Mouse (Mus musculus) left cerebral cortex, adult 8-10 months (tissue): ENCODE measurements around the gene Dst. TPM values are rescaled to one million over a fixed set of nuclear protein-coding genes. Genes with fewer than 3 reads are reported as not detected.
"Not testable (repeated sequence)": the region's sequence is repeated elsewhere in the genome, so short reads cannot be mapped to it uniquely, and the experiment has no call there.

ENCODE experiments used
- DNase-seq, 2 experiments: peaks; one replicate each; pipeline ENCODE4 v3.0.0; 2022; ENCODE audit warnings: low spot score in 2 of 2
- total RNA-seq, 4 experiments: library from RNA; stranded (reverse); gene quantifications; 2 replicates each; pipeline ENCODE4 v1.2.4; 2022

Gene Dst
- total RNA-seq, 4 experiments from 2014 or later: 223 to 258 (median 235) TPM

DNA sequence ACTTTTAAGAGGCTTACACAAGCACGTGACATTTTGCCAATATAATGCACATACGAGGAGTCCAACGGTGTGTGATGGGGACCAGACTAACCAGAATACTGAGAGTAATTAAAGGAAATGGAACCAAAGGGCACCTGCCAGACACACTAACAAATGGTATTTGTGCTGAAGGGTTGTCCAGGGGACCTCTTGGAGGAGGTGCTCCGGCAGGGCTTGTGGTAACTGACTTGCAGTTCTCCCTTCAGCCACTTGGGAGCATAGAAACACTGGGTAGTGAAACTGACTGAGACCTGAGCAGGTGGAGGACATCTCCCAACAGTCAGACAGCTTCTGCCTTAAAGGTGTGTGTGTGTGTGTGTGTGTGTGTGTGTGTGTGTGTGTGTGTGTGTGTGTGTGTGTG, 153.1 kb downstream of the Dst start:
- DNase-seq: peak; percentile 36 to 54

DNA sequence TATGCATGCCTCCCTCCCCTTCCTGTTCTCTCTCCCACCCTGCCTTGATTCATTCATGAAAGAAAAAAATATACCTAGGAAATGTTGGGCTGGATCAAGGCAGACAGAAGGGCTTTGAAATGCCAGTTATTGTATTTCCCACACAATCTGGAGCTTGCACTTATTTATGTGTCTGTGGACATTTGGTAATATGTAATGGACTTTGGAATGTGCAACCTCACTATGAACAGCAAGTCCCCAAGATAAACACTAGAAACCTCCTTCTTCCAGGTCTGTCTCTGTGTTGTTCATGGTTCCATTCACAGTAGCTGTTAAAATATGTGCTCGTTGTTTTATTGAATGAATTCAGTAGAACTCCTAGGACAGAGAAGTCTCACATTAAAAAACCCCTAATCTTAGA, 153.8 kb downstream of the Dst start:
- no peak for DNase-seq

DNA sequence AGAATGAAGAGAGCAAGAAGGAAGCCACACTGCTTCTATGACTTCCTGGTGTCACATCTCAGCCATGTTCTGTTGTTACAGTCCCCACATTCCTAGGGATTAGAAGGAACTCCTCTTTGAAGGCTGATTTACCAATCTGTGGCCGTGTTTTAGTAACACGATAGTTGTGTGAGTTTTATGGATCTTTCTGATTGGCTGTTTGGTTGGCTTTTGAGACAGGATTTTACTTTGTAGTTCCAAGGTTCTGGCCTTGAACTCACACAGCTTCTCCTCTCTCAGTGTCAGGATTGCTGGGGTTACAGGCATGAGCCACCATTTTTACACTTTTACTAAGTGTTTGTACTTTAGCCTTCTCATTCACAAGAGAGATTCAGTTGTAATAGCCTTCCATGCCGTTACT, 155.9 kb downstream of the Dst start:
- no peak for DNase-seq

DNA sequence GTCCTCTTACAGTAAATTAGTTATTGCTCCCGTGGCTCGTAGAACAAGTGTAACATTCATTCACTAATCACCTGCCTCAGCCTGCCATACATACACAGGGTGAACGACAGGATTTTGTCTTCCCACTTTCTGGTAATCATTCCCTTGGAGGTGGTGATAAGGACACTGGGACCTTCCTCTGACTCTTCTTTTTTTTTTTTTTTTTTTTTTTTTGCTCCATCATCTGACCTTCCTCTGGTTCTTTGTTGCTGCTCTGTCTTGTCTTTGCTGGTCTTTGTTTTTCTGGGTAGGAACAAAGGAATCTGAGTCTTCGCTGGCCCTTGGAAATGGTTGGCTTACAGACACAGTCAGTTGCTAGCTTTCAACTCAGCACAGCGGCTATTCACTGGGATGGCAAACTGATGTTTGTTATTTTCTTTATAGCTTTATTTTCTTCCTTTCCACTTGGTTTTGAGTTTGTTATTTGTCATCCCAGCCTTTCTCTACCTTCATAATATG, 157.6 kb downstream of the Dst start:
- no peak for DNase-seq

DNA sequence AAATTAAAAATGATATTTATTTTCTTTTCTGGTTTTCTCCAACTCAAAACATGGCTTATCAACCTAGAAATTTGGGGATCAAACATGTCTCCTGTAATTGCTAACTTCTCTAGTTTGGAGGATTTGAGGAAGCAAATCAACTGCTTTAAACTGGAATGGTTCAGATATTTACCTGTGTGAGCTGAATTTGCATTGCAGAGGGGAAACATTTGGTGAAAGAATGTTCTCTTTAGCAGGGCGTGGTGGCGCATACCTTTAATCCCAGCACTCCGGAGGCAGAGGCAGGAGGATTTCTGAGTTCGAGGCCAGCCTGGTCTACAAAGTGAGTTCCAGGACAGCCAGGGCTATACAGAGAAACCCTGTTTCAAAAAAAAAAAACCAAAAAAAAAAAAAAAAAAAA, 158.4 kb downstream of the Dst start:
- DNase-seq: not testable (repeated sequence)

DNA sequence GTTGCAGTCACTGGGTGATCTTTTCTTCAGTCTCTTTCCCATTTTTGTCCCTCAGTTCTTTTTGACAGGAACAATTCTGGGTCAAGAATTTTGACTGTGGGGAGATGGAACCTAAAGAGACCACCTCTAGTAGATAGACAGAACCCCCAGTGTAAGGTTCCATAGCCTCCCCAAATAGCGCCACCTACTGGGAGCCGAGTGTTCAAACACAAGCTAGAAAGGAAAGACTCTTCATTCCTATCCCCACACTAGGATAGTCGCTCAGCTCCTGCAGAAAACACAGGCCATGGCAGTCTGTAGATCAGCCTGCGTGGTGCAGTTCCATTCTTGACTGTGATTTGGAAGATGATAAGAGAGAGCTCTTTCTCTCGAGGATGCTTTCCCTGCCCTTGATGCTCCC, 160.3 kb downstream of the Dst start:
- DNase-seq: no peak

DNA sequence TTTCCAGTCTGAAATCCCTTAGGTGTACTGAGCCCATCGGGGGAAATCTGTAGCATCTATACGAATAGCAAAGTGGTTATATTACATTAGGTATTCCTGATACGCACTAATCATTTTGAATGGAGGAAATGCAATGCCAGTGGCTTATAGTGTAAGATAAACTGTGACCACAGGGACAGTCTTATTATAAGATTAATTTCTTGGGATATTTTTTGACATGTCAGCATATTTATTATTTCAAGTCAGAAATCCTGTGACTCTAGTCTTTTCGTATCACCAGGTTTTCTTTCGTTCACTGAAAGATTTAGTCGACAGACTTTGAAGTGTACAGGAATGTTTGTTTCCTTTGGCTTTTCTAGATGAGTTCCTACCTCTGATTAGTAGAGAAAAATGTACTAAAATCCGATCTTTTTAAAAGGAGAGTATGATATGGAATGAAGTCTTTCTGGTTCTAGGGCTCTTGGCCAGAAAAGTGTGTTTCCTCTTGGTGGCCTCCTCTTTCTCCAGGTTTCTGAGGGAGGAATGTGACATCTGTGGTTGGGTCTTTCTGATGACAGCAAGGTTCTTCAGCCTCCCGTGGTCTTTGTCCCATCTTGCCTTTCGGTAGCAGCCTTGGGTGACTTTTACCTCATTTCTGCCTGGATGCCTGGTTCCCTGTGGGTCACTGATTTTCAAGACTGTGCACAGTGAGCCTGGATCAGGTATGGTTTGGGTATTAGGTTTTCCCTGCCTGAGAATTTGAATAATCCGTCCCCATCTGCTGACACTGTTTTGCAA, 161.7 kb downstream of the Dst start:
- DNase-seq: no peak

DNA sequence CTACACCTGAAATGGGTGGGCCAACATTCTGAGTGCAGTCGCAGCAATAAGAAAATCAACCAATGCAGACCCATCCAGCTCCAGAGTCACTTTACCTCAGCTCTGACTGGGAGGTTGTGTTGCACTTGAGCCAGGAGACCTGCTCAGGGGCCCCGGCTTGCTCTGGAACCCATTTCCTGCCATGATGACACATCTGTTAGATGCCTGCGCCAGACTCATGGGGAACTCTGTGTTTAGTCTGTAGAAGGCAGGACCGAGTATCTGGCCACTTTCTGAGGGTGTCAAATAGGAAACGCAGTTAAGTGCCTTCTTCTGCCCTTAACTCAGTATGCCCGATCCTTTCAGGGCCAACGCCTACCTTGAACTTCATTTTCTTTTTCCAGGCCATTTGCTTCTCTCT, 162.4 kb downstream of the Dst start:
- DNase-seq: no peak

DNA sequence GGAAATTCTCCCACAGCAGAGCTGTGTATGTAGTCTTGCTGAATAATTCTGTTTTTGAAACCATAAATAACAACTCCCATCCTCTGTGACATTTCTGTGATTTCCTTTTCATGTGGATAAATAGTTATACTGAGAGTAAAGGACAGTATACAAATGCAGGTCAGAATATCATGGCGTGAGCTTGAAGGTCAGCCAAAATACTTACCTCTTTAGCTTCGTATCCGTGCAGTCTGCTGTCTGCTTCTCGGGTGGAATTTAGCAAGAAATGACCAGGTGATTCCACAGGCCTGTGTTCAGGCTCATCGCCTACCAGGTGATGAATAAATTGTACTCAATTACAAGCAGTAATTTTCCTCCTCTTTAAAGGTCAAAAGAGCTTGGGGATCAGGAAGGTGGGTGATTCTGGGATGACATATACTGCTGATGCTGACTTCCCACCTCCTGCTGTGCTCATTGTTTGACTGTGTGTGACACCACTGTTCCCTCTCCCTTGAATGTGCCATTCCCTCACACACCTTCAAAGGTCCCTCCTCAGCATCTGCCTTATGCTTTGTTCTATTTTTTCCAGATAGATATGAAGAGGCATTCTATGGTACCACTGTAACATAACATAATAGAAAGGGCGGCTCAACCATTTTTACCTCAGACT, 163.1 kb downstream of the Dst start:
- no peak for DNase-seq

DNA sequence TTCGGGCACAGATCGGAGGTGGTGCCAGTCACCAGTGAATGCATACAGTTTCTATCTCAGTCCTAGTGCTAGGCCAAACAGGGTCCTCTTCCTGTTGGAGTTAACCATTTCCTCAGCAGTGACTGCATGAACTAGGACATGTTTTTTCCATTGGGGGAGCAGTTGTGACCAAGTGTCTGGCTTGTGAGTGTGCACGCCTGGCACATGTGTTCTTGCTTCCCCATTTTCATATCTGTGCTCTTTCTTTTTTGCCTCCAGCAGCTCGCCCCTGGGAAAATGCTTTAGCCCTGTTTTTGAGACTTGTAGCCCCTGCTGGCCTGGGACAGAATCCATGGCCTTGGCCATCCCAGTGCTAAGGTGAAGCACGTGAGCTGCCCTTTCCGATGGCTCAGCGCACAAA, 164.2 kb downstream of the Dst start:
- DNase-seq: no peak

DNA sequence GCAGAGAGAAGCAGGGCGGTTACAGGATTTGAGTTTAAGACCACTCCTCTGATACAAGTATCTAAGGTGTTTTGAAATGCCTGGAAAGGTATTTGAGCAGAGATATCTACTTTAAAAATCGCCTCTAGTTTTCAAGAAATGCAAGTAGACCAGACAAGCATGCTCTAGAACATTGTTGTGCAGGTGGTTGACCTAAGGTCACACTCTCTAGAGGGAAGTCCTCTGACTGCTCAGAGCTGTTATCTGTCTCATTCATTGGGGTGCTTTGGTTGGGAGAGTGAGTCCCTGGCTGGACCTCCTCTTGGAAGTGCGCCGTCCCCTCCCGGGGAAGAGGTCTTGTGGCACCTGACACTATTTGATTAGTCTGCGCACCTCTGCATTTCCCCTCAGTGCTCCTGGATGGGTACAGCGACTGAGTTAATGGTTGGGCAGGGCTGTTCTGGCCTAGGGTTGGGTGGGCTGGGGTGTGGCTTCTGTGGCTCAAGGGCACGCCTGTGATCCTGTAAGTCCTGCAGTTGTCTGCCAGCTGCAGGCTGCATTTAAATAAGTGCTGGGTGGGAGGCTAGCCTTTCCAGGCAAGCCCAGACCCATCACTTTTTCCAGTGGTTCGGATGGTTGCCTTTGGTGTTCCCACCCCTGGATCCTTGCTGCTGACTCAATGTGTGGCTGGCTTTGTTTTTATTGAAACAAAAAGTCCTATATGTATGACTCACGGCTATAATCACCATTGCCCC, 165.6 kb downstream of the Dst start:
- DNase-seq: no peak

DNA sequence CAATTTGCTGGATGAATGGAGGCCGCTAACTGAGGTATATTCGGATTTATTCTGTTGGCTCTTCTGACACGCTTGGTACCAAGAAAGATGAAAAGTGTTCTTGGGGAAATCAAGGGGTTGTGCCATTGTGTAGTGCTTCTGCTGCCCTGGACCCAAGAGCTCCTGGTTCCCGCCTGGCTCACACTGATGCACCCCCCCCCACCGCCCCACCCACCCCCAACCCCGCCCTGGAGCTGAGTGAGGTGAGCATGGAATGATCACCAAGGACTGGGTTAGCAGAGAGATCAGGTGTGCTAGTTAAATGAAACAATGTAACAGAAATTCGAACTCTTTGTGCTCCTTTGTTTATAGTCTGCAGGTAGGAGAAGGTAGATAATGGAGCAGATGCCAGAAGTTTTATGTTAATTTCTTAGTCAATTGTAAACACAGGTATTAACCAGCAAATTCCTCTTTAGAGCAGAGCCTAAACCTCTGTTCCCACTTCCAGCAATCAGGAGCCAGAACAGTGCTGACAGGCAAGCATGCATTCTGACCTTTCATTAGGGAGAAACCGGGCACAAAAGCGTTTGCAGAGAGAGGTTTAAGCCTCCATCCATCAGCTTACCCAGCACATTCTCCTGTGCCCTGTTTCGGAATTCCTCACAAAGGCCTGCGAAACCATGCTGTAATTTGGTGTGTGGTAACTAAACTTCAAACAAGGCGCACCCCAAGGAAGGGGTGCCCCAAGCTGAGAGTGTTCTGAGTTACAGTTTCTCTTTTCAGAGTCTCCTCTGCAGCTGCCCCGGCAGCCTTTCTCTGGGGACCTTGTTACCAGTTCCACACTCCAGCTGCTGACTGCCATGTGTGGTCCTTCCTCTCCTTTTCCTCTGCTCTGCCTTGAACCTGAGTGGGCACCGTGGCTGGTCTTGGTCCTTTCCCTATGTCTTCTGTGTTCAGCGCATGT, 166.5 kb downstream of the Dst start:
- DNase-seq: no peak

DNA sequence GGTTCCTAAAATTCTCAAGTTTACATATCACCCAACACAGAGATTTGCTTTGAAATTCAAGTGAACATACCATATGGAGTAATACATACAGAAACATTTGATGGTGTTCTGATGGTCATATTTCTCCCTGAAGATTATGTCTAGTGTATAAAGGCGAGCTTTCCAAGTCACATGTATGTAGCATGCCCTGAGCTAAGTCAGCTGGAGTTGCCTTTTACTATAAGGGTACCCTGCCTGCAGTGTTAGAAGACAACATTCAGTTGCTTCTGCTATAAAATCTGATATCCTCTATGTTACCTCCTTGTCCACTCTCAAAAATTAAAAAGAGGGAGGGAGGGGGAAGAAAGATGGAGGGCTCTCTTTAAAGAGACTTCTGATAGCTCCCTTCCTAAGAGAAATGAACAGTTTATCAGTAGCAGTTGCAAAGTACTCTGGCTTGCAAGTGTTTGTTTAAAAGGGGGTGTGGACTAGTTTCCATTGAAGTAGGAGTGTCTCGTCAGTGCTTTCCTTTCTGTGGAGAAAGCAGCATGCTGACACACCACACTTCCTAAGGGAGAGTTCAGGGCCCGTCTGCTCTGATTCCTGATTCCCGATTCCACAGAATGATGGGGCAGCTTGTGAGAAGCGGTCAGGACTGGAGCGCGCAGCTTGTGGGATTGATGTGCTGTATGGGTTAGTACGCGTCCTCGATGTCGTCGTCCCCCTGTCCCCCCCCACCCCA, 168.8 kb downstream of the Dst start:
- no peak for DNase-seq

DNA sequence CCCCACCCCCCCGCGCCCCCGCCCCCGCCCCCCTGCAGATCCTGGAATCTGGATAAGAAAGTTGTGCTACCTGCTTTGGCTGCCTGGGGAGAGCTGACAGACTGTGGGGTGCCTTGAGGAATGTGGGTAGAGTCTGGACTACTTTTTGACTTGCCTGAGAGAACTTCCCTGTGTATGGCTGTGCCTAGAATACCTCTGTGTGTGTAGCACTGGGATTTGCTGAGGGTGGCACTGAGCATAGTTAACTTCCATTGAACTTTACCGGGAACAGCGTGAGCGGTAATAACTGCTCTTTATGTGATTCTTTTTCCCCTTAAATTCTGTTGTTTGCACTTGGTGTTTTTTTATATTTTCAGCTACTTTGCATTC, 169.4 kb downstream of the Dst start:
- no peak for DNase-seq

DNA sequence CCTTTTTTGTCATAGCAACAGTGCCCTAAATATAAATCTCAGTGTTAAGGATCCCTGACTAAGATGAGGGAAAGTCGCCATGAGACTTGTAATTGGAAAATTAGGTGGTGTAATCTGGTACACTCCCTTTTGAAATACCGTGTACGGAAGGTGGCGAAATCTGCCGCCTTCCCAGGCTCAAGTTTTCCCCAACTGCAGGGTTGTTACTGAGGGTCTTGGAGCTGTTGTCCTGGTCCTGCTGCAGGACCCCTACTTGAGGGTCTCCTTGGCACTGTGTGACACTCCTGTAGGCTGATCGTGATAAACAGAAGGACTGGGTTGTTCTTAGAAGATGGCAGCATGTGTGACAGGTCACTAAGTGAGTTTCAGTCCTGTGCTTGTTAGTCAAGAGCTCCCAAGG, 169.9 kb downstream of the Dst start:
- DNase-seq: no peak

DNA sequence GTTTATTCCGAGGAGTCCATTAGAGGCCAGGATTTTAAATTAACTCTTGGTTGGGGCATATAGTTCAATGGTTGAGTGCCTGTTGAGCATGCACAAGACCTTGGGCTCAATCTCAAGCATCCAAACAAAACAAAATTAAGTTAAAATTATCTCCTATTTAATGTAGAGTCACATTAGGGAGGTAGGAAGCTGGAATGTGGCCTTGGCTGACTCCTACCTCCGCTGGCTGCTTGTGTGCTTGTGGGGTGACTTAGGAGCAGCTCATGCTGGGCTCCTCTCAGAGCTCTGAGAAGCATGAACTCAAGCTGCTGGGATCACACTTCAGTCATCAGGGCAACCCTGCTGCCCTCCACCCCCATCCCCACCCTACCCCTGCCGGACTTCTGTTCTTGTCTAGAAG, 181.0 kb downstream of the Dst start:
- DNase-seq: no peak

DNA sequence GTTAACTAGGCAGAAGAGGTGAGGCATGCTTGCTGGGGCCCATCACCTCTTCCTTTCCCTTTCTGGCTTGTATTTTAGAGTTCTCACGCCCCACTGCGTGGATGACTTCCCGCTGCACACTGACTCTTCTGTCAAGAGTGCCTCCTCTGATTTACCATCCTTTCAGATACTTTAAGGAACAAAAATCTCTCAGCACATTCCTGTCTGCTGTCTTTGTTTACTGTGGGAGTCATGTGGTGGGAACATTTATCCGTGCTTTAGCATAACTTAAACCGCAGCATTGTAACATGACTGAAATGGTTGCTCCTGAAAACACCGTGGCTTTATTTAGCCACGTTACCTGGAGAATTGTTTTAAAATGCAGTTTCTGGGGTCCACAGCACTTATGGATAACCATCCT, 182.7 kb downstream of the Dst start:
- DNase-seq: no peak

DNA sequence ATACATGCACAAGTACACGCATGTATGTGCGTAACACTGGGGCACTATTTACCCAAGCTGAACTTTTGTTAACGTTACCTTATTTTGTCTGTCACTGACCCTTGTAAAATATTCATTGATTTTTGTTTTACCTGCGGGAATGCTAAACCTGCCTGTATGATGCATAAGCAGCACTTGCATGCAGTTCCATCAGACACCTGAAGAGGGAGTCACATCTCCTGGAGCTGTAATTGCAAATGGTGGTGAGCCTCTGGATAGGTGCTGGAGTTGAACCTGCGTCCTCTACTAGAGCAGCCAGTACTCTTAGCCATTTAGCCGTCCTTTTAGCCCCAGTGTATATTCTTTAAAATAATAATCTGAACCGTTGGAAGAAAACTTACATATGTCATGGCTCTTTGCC, 185.6 kb downstream of the Dst start:
- DNase-seq: no peak

DNA sequence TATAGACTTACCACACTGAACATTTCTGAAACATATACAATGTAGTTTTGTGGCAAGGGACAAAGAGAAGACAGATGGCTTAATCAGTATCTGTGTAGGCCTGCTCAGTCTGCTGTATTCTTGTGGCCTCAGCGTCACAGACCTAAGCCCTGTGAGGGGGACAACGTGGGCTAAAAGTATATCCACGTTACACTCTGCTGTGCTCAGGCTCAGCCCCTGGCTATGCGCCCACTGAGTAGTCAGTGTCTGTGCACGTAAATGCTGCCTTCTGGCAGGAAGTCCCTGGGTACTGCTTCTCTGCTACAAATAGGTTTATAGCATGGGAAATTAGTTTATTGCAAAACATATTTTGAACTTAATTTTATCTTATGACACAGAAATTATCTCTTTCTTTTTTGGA, 186.3 kb downstream of the Dst start:
- DNase-seq: peak in 1 of 2 experiments; percentile 41

DNA sequence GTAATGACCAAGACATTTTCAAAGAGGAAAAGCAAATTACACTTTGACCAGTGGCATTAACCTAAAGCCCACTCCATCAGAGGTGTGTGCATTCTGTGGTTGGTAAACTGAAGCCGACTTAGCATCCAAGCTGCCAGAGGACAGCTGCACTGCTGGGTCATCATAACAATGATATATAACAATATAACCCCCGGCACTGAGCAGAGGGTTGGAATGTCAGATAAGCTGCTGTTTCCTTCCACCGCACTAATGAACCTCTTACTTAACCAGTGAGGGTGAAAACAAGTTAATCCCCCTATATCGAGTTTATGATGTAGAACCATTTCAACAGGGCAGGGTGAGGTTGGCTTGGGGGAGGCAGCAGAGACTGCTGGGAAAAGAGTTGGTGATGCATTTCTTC, 187.1 kb downstream of the Dst start:
- DNase-seq: no peak

DNA sequence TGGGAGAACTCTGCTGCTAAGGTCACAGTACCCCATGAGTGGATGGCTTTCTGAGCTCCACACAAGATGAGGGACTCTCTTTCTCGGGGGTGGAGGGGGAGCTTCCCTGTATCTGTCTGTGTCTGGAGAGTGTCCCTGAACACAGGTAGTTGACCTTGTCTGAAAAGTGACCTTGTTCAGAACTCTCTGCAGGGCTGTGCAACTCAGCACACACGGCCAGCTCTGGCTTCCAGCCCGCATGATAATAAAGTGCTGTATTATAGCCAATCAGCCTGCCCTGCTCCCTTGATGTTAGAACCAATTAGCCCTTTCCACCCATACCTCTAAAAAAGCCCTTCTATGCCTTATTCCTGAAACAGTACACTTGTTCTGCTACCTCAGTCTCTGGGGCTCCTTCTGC, 188.9 kb downstream of the Dst start:
- no peak for DNase-seq
